15 mouse cellular contexts compared by ENCODE assay signal in genomic region chr2:135049283-135049682, GRCm38 (mm10).
DNase-seq lines count a peak whose midpoint lies in the region; ATAC-seq and TF ChIP-seq lines count a peak whose summit lies in the region.
"Had no signal": no experiment of that assay in that cellular context is flagged by ENCODE, and none has a peak within 500 bp of the region (broad histone marks: within the 10 kb centered on the region; RNA-seq: fewer than 3 reads in every experiment).

No protein-coding gene starts in this region.

- no peaks in the 10 kb centered on the region for H3K4me1 ChIP-seq in forebrain, embryonic 13.5 days
- no peaks in the 10 kb centered on the region for H3K4me1 ChIP-seq in forebrain, embryonic 11.5 days (replicated peaks; ENCODE audit: control insufficient read depth, insufficient read depth, low read length)
- H3K4me1 ChIP-seq in kidney, embryonic 15.5 days = no peaks in the 10 kb centered on the region
- H3K4me1 ChIP-seq: embryonic facial prominence, embryonic 15.5 days; liver, embryonic 13.5 days had no signal

- no peak for TF ChIP-seq CTCF in layer of hippocampus, adult 2 months (conservative IDR thresholded peaks at IDR 0.05)
- no peak for TF ChIP-seq CTCF in left cerebral cortex, adult 2 months (IDR thresholded peaks at IDR 0.05)

- H3K9me3 ChIP-seq in forebrain, embryonic 13.5 days (replicated peaks) = no peaks in the 10 kb centered on the region
- H3K9me3 ChIP-seq in forebrain, embryonic 11.5 days (ENCODE audit: control insufficient read depth, low read length) = no peaks in the 10 kb centered on the region
- H3K9me3 ChIP-seq in kidney, embryonic 15.5 days (replicated peaks) = no peaks in the 10 kb centered on the region
- H3K9me3 ChIP-seq: embryonic facial prominence, embryonic 15.5 days; liver, embryonic 13.5 days had no signal

- H3K4me3 ChIP-seq in forebrain, embryonic 13.5 days = no peak overlapping the region
- no peak overlapping the region for H3K4me3 ChIP-seq in forebrain, embryonic 11.5 days (ENCODE audit: low read depth, low read length)
- H3K4me3 ChIP-seq in layer of hippocampus, adult 2 months = no peak overlapping the region
- H3K4me3 ChIP-seq in left cerebral cortex, adult 2 months = no peak overlapping the region
- no peak overlapping the region for H3K4me3 ChIP-seq in kidney, embryonic 15.5 days (replicated peaks)
- H3K4me3 ChIP-seq: embryonic facial prominence, embryonic 15.5 days; gastrocnemius, adult 2 months; liver, embryonic 13.5 days had no signal

- no peak for ATAC-seq in forebrain, embryonic 13.5 days
- ATAC-seq in forebrain, embryonic 11.5 days (replicated peaks; ENCODE audit: low FRiP score) = no peak
- ATAC-seq in kidney, embryonic 15.5 days (replicated peaks; ENCODE audit: low FRiP score) = no peak

- no peaks in the 10 kb centered on the region for H3K36me3 ChIP-seq in forebrain, embryonic 13.5 days (ENCODE audit: poor library complexity, severe bottlenecking)
- H3K36me3 ChIP-seq in forebrain, embryonic 11.5 days (ENCODE audit: control insufficient read depth, insufficient read depth, low read length) = no peaks in the 10 kb centered on the region
- no peaks in the 10 kb centered on the region for H3K36me3 ChIP-seq in kidney, embryonic 15.5 days
- H3K36me3 ChIP-seq: embryonic facial prominence, embryonic 15.5 days; liver, embryonic 13.5 days had no signal

- no peaks in the 10 kb centered on the region for H3K27me3 ChIP-seq in forebrain, embryonic 13.5 days
- H3K27me3 ChIP-seq in forebrain, embryonic 11.5 days (ENCODE audit: control insufficient read depth, insufficient read depth, low read length) = no peaks in the 10 kb centered on the region
- no peaks in the 10 kb centered on the region for H3K27me3 ChIP-seq in kidney, embryonic 15.5 days
- H3K27me3 ChIP-seq: embryonic facial prominence, embryonic 15.5 days; liver, embryonic 13.5 days had no signal

- no peak overlapping the region for H3K4me2 ChIP-seq in forebrain, embryonic 13.5 days
- H3K4me2 ChIP-seq in forebrain, embryonic 11.5 days (ENCODE audit: low read depth, low read length, severe bottlenecking) = no peak overlapping the region
- H3K4me2 ChIP-seq in kidney, embryonic 15.5 days = no peak overlapping the region
- H3K4me2 ChIP-seq: embryonic facial prominence, embryonic 15.5 days; liver, embryonic 13.5 days had no signal

- H3K27ac ChIP-seq in forebrain, embryonic 13.5 days = 0 out of 2 replicates have a peak overlapping the region, but pooled peaks have one; percentile 4
- no peak overlapping the region for H3K27ac ChIP-seq in forebrain, embryonic 11.5 days (ENCODE audit: low read depth, low read length)
- peak overlapping the region; percentile 58 for H3K27ac ChIP-seq in layer of hippocampus, adult 2 months
- H3K27ac ChIP-seq in left cerebral cortex, adult 2 months = peak overlapping the region; percentile 58
- no peak overlapping the region for H3K27ac ChIP-seq in kidney, embryonic 15.5 days
- H3K27ac ChIP-seq: embryonic facial prominence, embryonic 15.5 days; gastrocnemius, adult 2 months; kidney, postnatal 0 days; liver, embryonic 13.5 days had no signal

- no peak for DNase-seq in forebrain, embryonic 11.5 days (ENCODE audit: low spot score)
- DNase-seq in layer of hippocampus, adult 2 months (ENCODE audit: low spot score in 2 of 2) = peak in 1 of 2 experiments; percentile 13
- DNase-seq in layer of hippocampus, adult 8-10 months (ENCODE audit: low spot score in 2 of 2) = no peak
- peak; percentile 88 for DNase-seq in brain, adult 2 months (ENCODE audit: low read depth, low spot score)
- DNase-seq in left cerebral cortex, adult 2 months (ENCODE audit: extremely low spot score in 1 of 2, low spot score in 2 of 2) = peak in 1 of 2 experiments; percentile 20
- DNase-seq in cerebellum, postnatal 10 days = no peak
- DNase-seq: gastrocnemius, adult 2 months; heart, postnatal 14 days; liver, embryonic 13.5 days; right cerebral cortex, postnatal 25 days; thymus, postnatal 36 days had no signal

- intact Hi-C loops in left cerebral cortex, adult 2 months (cut with DNase I) = no loop called here

- WGBS in forebrain, embryonic 13.5 days = 59% methylated on average over 6 of the region's 6 CpGs
- WGBS in forebrain, embryonic 11.5 days = 80% methylated on average over 6 of the region's 6 CpGs
- WGBS in kidney, embryonic 15.5 days = 82% methylated on average over 6 of the region's 6 CpGs

- no peak overlapping the region for H3K9ac ChIP-seq in forebrain, embryonic 13.5 days
- H3K9ac ChIP-seq in forebrain, embryonic 11.5 days (ENCODE audit: low read length) = no peak overlapping the region
- H3K9ac ChIP-seq in kidney, embryonic 15.5 days = no peak overlapping the region
- H3K9ac ChIP-seq: embryonic facial prominence, embryonic 15.5 days; liver, embryonic 13.5 days had no signal

Comparison
In these comparisons a context has a peak if more than half of its experiments do, and no peak if none do; other contexts are left out.
1. H3K27ac ChIP-seq: peak in forebrain, embryonic 13.5 days (single experiment), layer of hippocampus, adult 2 months (single experiment) and left cerebral cortex, adult 2 months (single experiment); none in forebrain, embryonic 11.5 days (single experiment) and kidney, embryonic 15.5 days (single experiment).